Mouse (Mus musculus) thymus, adult 2 months (tissue): ENCODE results near the gene Srp14.

Experiments used
- CTCF ChIP-seq: fragments of 200-500 bp; IDR thresholded peaks from 2 replicates; pipeline ENCODE4 v1.5.1; 2012; ENCODE audit warnings: mild to moderate bottlenecking, control low read depth, low read length, moderate library complexity, borderline replicate concordance; ENCODE audit not compliant: control insufficient read depth, poor library complexity, insufficient read depth; ENCODE audit errors: extremely low read depth
- POLR2A ChIP-seq: fragments of 200-500 bp; IDR thresholded peaks from 2 replicates; pipeline ENCODE4 v1.6.1; 2012; ENCODE audit warnings: mild to moderate bottlenecking, low read length, control low read depth, moderate library complexity; ENCODE audit not compliant: control insufficient read depth, poor library complexity, insufficient read depth; ENCODE audit errors: extremely low read depth

GRCm38 (mm10) chr2:118497890-118498289 lies 18.4 kb upstream of the Srp14 start:
- TF ChIP-seq CTCF (no peak), POLR2A (no peak)
